9 mouse cellular contexts compared by ENCODE assay signal in genomic region chr1:34150416-34151093, GRCm38 (mm10).
DNase-seq lines count a peak whose midpoint lies in the region; ATAC-seq lines count a peak whose summit lies in the region.
"Had no signal": no experiment of that assay in that cellular context is flagged by ENCODE, and none has a peak within 500 bp of the region (broad histone marks: within the 10 kb centered on the region; RNA-seq: fewer than 3 reads in every experiment).

No protein-coding gene starts in this region.

- H3K27ac ChIP-seq in lung, embryonic 16.5 days (ENCODE audit: low read length), result no peak overlapping the region
- peak overlapping the region; percentile 48; the same call in 1 of the 2 replicates for H3K27ac ChIP-seq in hindbrain, embryonic 13.5 days
- peak overlapping the region; percentile 69; the same call in 1 of the 2 replicates for H3K27ac ChIP-seq in stomach, embryonic 14.5 days (ENCODE audit: low read length)
- H3K27ac ChIP-seq: liver, embryonic 13.5 days had no signal

- no peaks in the 10 kb centered on the region for H3K36me3 ChIP-seq in lung, embryonic 16.5 days (ENCODE audit: control insufficient read depth, insufficient read depth, low read length)
- peaks cover 11% of the 10 kb centered on the region for H3K36me3 ChIP-seq in hindbrain, embryonic 13.5 days
- H3K36me3 ChIP-seq in stomach, embryonic 14.5 days (ENCODE audit: control insufficient read depth, insufficient read depth, low read length), result no peaks in the 10 kb centered on the region
- H3K36me3 ChIP-seq: liver, embryonic 13.5 days had no signal

- WGBS in lung, embryonic 16.5 days, result 47% methylated on average over 10 of the region's 10 CpGs
- WGBS in hindbrain, embryonic 13.5 days, result 41% methylated on average over 10 of the region's 10 CpGs
- WGBS in stomach, embryonic 14.5 days, result 36% methylated on average over 10 of the region's 10 CpGs

- peak; percentile 83; the same call in 1 of the 2 replicates for ATAC-seq in lung, embryonic 16.5 days (ENCODE audit: low read depth)
- ATAC-seq in hindbrain, embryonic 13.5 days (ENCODE audit: low FRiP score), result 0 out of 2 replicates have a peak, but pooled peaks have one; percentile 26
- peak; percentile 80; the same call in 1 of the 2 replicates for ATAC-seq in stomach, embryonic 14.5 days (ENCODE audit: insufficient number of reproducible peaks, insufficient read depth, low FRiP score, low read depth)

- H3K27me3 ChIP-seq in lung, embryonic 16.5 days (ENCODE audit: control insufficient read depth, insufficient read depth, low read depth, low read length), result no peaks in the 10 kb centered on the region
- H3K27me3 ChIP-seq in hindbrain, embryonic 13.5 days, result no peaks in the 10 kb centered on the region
- no peaks in the 10 kb centered on the region for H3K27me3 ChIP-seq in stomach, embryonic 14.5 days (ENCODE audit: control insufficient read depth, insufficient read depth, low read length)
- H3K27me3 ChIP-seq: liver, embryonic 13.5 days had no signal

- no peak for DNase-seq in lung, adult 18-20 months
- peak; percentile 88 for DNase-seq in fibroblast of lung, adult 2 months (ENCODE audit: low read depth)
- DNase-seq in cerebellum, postnatal 10 days, result no peak
- no peak for DNase-seq in retina, postnatal 1 day
- DNase-seq: liver, embryonic 13.5 days; right cerebral cortex, adult 18-20 months had no signal

- no peaks in the 10 kb centered on the region for H3K9me3 ChIP-seq in lung, embryonic 16.5 days (ENCODE audit: control insufficient read depth, low read length)
- no peaks in the 10 kb centered on the region for H3K9me3 ChIP-seq in hindbrain, embryonic 13.5 days
- H3K9me3 ChIP-seq in stomach, embryonic 14.5 days (ENCODE audit: control insufficient read depth, low read depth, low read length), result no peaks in the 10 kb centered on the region
- H3K9me3 ChIP-seq: liver, embryonic 13.5 days had no signal

- no peak overlapping the region for H3K9ac ChIP-seq in lung, embryonic 16.5 days (ENCODE audit: low read length)
- no peak overlapping the region for H3K9ac ChIP-seq in hindbrain, embryonic 13.5 days
- H3K9ac ChIP-seq in stomach, embryonic 14.5 days (replicated peaks; ENCODE audit: low read depth, low read length), result no peak overlapping the region
- H3K9ac ChIP-seq: liver, embryonic 13.5 days had no signal

- no peak overlapping the region for H3K4me2 ChIP-seq in lung, embryonic 16.5 days (ENCODE audit: low read depth, low read length)
- no peak overlapping the region for H3K4me2 ChIP-seq in hindbrain, embryonic 13.5 days
- no peak overlapping the region for H3K4me2 ChIP-seq in stomach, embryonic 14.5 days (replicated peaks; ENCODE audit: low read depth, low read length)
- H3K4me2 ChIP-seq: liver, embryonic 13.5 days had no signal

- no peaks in the 10 kb centered on the region for H3K4me1 ChIP-seq in lung, embryonic 16.5 days (replicated peaks; ENCODE audit: control insufficient read depth, insufficient read depth, low read length)
- peaks cover 6% of the 10 kb centered on the region; the same call in 1 of the 2 replicates for H3K4me1 ChIP-seq in hindbrain, embryonic 13.5 days (replicated peaks)
- 0 out of 2 replicates have a peak, but pooled peaks cover 6% of the 10 kb centered on the region for H3K4me1 ChIP-seq in stomach, embryonic 14.5 days (ENCODE audit: control insufficient read depth, insufficient read depth, low read length)
- H3K4me1 ChIP-seq: liver, embryonic 13.5 days had no signal

- H3K4me3 ChIP-seq in lung, embryonic 16.5 days (ENCODE audit: low read length), result no peak overlapping the region
- no peak overlapping the region for H3K4me3 ChIP-seq in hindbrain, embryonic 13.5 days
- no peak overlapping the region for H3K4me3 ChIP-seq in stomach, embryonic 14.5 days (ENCODE audit: low read depth, low read length)
- H3K4me3 ChIP-seq: liver, embryonic 13.5 days had no signal

Comparison
In these comparisons a context has a peak if more than half of its experiments do, and no peak if none do; other contexts are left out.
1. ATAC-seq: peak in every context shown above with its lines; median percentile 83 in lung, embryonic 16.5 days; 80 in stomach, embryonic 14.5 days; 26 in hindbrain, embryonic 13.5 days.